Mouse (Mus musculus): Measurements from ENCODE around the gene Klhl29. TPM values are rescaled to one million over a fixed set of nuclear protein-coding genes. Genes with fewer than 3 reads are reported as not detected.

Gene Klhl29
- total and polyA plus RNA-seq, 3 experiments = not detected

DNA sequence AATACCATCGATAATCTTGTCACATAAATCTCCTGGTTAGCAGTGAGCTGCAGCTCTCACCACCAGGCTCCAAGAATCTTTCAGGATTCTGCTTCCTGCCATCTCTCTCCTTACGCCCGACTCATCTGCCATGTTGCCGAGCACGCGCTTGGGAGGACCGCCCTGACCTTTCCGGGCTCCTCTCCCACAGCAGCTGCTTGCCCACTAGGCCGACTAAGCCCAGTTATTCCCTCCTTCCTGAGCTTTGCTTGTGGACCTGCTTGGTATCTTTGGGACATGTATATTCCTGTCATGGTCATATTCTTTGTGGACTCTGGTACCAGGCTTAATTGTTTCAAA is 183.1 kb downstream of the Klhl29 start:
- DNase-seq (ENCODE audit: low read depth, low spot score) = no peak
- Histone ChIP-seq H3K27me3 (ENCODE audit: control insufficient read depth in 1 of 2, insufficient read depth in 2 of 2, low read length in 2 of 2) (no peaks in the 10 kb centered on the region), H3K4me1 (ENCODE audit: control insufficient read depth in 1 of 2, insufficient read depth in 2 of 2, low read length in 2 of 2) (no peaks in the 10 kb centered on the region), H3K27ac (ENCODE audit: control insufficient read depth, low read depth, low read length) (no peak overlapping the region), H3K36me3 (ENCODE audit: control insufficient read depth in 1 of 2, insufficient read depth in 2 of 2, low read length in 2 of 2) (no peaks in the 10 kb centered on the region), H3K9ac (ENCODE audit: control insufficient read depth, low read depth, low read length, poor library complexity, severe bottlenecking) (no peak overlapping the region), H3K9me3 (replicated peaks; ENCODE audit: insufficient read depth, low read length) (no peaks in the 10 kb centered on the region), H3K79me2 (ENCODE audit: control insufficient read depth, insufficient read depth, low read length, poor library complexity) (no peaks in the 10 kb centered on the region), H3K4me3 (ENCODE audit: control insufficient read depth in 1 of 2, insufficient read depth in 1 of 2, low read depth in 2 of 2, low read length in 2 of 2) (no peak overlapping the region)
- TF ChIP-seq RCOR1 (IDR thresholded peaks at IDR 0.05; ENCODE audit: low read depth, low read length) = no peak
- TF ChIP-seq UBTF (IDR thresholded peaks at IDR 0.05; ENCODE audit: borderline replicate concordance, insufficient read depth, low read depth, low read length) = no peak
- TF ChIP-seq ZMIZ1 (IDR thresholded peaks at IDR 0.05; ENCODE audit: low read depth, low read length) = no peak
- no peak for TF ChIP-seq HCFC1 (IDR thresholded peaks at IDR 0.05; ENCODE audit: low read depth, low read length)
- no peak for TF ChIP-seq MYB (IDR thresholded peaks at IDR 0.05; ENCODE audit: low read depth, low read length)
- TF ChIP-seq BHLHE40 (IDR thresholded peaks at IDR 0.05; ENCODE audit: borderline replicate concordance, low read depth, low read length) = no peak
- TF ChIP-seq TAL1 (IDR thresholded peaks at IDR 0.05; ENCODE audit: low read length) = no peak
- no peak for TF ChIP-seq GATA1 (IDR thresholded peaks at IDR 0.05; ENCODE audit: low read depth, low read length)
- TF ChIP-seq USF2 (IDR thresholded peaks at IDR 0.05; ENCODE audit: borderline replicate concordance in 1 of 2, insufficient read depth in 1 of 2, low read depth in 1 of 2, low read length in 2 of 2) = no peak
- TF ChIP-seq ELF1 (IDR thresholded peaks at IDR 0.05; ENCODE audit: low read depth, low read length) = no peak
- TF ChIP-seq NELFE (IDR thresholded peaks at IDR 0.05; ENCODE audit: low read depth, low read length) = no peak
- TF ChIP-seq USF1 (IDR thresholded peaks at IDR 0.05; ENCODE audit: low read depth, low read length) = no peak
- no peak for TF ChIP-seq ZC3H11A (IDR thresholded peaks at IDR 0.05; ENCODE audit: low read depth, low read length)
- TF ChIP-seq CHD2 (IDR thresholded peaks at IDR 0.05; ENCODE audit: low read length) = no peak
- TF ChIP-seq NRF1 (IDR thresholded peaks at IDR 0.05; ENCODE audit: insufficient read depth, low read depth, low read length, poor library complexity, severe bottlenecking) = no peak
- no peak for TF ChIP-seq GABPA (IDR thresholded peaks at IDR 0.05; ENCODE audit: low read depth, low read length)
- TF ChIP-seq POLR2AphosphoS5 (IDR thresholded peaks at IDR 0.05; ENCODE audit: borderline replicate concordance, low read depth, low read length) = no peak

DNA sequence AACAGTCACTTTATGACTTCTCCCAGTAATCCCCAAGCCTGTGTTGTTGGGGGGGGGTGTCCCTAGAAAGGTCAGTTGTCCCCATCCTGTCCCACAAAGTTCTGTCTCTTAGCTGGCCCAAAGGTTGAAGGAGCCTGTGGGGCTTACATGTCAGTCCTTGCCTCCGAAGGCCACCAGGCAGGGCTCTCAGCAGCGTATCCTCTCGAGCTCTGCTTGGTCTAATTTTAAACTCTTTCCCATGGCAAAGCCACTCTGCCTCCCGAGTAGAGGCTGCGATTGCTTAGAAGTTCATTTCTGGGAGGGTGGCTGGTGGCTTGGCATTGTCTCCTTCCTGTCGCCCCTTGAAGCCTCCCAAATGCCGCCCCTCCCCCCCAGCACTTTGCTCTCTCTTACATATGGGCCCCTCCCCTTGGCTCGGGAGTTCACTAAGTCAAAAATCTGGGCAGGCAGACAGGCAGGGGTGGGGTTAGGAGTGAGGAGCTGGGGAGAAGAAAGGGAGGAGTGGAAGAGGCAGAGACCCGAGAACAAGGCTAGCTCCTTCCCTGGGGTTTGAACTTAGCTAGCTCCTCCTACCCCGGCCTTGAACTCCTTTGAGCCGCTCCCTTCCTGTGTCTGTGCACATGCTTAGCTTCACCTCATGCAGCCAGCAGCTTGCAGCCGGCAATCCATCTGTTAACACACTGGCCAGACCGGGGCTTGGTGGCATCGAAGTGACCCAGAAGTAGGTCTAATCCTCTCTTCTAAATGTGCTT is 183.7 kb downstream of the Klhl29 start:
- DNase-seq (ENCODE audit: low read depth, low spot score) = no peak
- Histone ChIP-seq H3K79me2 (ENCODE audit: control insufficient read depth, insufficient read depth, low read length, poor library complexity) (no peaks in the 10 kb centered on the region), H3K9me3 (replicated peaks; ENCODE audit: insufficient read depth, low read length) (no peaks in the 10 kb centered on the region), H3K4me3 (ENCODE audit: control insufficient read depth in 1 of 2, insufficient read depth in 1 of 2, low read depth in 2 of 2, low read length in 2 of 2) (no peak overlapping the region), H3K36me3 (ENCODE audit: control insufficient read depth in 1 of 2, insufficient read depth in 2 of 2, low read length in 2 of 2) (no peaks in the 10 kb centered on the region), H3K9ac (ENCODE audit: control insufficient read depth, low read depth, low read length, poor library complexity, severe bottlenecking) (no peak overlapping the region), H3K4me1 (ENCODE audit: control insufficient read depth in 1 of 2, insufficient read depth in 2 of 2, low read length in 2 of 2) (no peaks in the 10 kb centered on the region), H3K27ac (ENCODE audit: control insufficient read depth, low read depth, low read length) (no peak overlapping the region), H3K27me3 (ENCODE audit: control insufficient read depth in 1 of 2, insufficient read depth in 2 of 2, low read length in 2 of 2) (no peaks in the 10 kb centered on the region)
- no peak for TF ChIP-seq USF1 (IDR thresholded peaks at IDR 0.05; ENCODE audit: low read depth, low read length)
- TF ChIP-seq RCOR1 (IDR thresholded peaks at IDR 0.05; ENCODE audit: low read depth, low read length) = no peak
- no peak for TF ChIP-seq ZNF384 (IDR thresholded peaks at IDR 0.05; ENCODE audit: low read depth, low read length)
- TF ChIP-seq ELF1 (IDR thresholded peaks at IDR 0.05; ENCODE audit: low read depth, low read length) = no peak
- no peak for TF ChIP-seq MYC (IDR thresholded peaks at IDR 0.05; ENCODE audit: low read depth, low read length)
